Mouse (Mus musculus): ENCODE measurements around the gene Tecpr1. TPM values are rescaled to one million over a fixed set of nuclear protein-coding genes. Genes with fewer than 3 reads are reported as not detected.

Tecpr1 gene
- 26.3 and 27.0 TPM in 2 replicates for polyA plus RNA-seq (2015; fragmentation: Nextera tagmentation; extraction: Ambion mirVana)

DNA sequence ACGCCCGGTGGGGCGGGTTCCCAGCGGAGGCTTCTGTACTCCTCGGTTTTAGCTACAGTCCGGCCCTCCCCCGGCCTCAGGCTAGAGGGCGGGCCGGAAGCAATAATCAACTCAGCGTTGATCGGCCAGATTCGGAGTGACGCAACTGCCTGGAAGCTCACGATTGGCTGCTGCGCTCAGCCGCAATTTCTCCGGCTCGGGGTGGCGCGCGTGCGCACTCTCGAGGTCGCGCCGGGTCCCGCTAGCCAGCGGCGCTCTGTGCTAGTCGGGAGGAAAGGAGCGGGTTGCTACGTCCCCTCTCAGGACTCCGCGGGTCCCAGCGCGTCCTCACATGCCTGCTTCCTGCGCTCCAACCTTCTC lies at the start of gene Tecpr1:
Gene Tecpr1 (minus strand): TSS at position 113 of the 360 bp plus-strand sequence.
- no peaks in the 10 kb centered on the region for H3K9me3 ChIP-seq
- peak; percentile 97 for ATAC-seq (ENCODE audit: low FRiP score, low read depth)
- peaks cover 21% of the 10 kb centered on the region for H3K4me1 ChIP-seq
- peak within 1 kb of the TSS; percentile 63; the same call in 1 of the 2 replicates for H3K27ac ChIP-seq
- H3K36me3 ChIP-seq: no peaks in the 10 kb centered on the region
- H3K4me2 ChIP-seq (replicated peaks): peak within 1 kb of the TSS; percentile 89
- peak within 1 kb of the TSS; percentile 73 for H3K4me3 ChIP-seq
- H3K9ac ChIP-seq: peak within 1 kb of the TSS; percentile 81
- H3K27me3 ChIP-seq: no peaks in the 10 kb centered on the region
- WGBS: 0% methylated on average over 37 of the region's 37 CpGs

DNA sequence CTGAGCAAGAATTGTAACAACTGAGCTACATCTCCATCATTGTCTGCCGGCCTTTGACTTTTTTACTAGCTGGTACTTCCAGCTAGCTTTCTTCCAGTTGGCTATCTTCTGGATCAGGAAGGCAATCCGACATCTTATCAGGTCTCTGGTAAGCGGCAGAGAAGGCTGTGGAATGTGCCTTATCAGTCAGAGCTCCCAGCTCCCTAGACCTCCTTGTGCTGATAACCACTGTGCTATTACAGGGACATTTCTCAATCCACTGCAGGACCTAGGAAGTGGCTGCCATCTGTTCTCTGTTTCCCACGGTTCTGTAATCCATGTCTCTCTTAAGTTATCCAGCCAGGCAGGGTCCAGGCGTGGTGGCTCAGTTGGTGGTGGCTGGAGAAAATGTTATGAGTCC lies 48.4 kb upstream of the Tecpr1 start:
- ATAC-seq (ENCODE audit: low FRiP score, low read depth): no peak
- Histone ChIP-seq H3K27ac (no peak overlapping the region), H3K4me3 (no peak overlapping the region), H3K9me3 (no peaks in the 10 kb centered on the region), H3K4me2 (replicated peaks) (no peak overlapping the region), H3K27me3 (no peaks in the 10 kb centered on the region), H3K9ac (no peak overlapping the region), H3K4me1 (no peaks in the 10 kb centered on the region), H3K36me3 (peaks cover 24% of the 10 kb centered on the region)
- 40% methylated on average over 5 of the region's 5 CpGs for WGBS

DNA sequence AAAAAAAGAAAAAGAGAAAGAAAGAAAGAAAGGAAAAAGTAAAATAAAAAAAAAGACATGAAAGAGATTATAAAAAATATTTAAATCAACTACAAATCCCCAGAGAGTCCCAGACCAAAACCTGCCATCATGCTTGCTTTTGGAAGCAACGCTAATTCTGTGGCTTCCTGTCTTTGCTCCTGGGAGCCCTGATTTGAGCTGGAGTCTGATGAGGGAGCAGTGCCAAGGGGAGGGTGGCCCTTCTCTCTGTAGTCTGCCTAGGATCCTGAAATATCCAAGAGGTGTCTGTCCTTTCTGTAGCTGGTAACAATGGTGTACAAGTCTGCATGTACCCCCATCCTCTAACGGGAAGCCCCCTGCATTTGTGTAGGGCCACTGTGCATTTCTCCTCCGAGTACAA lies 47.7 kb upstream of the Tecpr1 start:
- H3K4me3 ChIP-seq: no peak overlapping the region
- no peaks in the 10 kb centered on the region for H3K27me3 ChIP-seq
- ATAC-seq (ENCODE audit: low FRiP score, low read depth): no peak
- H3K27ac ChIP-seq: no peak overlapping the region
- H3K4me2 ChIP-seq (replicated peaks): no peak overlapping the region
- WGBS: 76% methylated on average over 3 of the region's 3 CpGs
- H3K9me3 ChIP-seq: no peaks in the 10 kb centered on the region
- peaks cover 30% of the 10 kb centered on the region for H3K36me3 ChIP-seq
- H3K9ac ChIP-seq: no peak overlapping the region
- H3K4me1 ChIP-seq: no peaks in the 10 kb centered on the region

DNA sequence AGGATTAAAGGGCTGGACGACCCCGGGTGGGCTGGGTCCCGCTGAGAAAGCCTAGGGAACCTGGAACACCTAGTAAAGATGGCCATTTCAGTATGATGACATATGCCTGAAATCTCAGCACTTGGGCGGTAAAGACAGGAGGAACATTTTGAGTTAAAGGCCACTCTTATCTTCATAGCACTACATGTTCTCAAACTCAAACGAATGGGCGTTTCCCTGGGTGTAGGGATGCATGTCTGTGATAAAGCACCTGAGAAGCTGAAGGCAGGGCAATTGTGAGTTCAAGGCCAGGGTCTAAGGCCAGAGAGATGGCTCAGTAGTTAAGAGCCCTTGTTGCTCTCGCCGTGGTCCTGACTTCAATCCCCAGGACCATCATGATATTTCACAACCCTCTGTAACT lies 47.0 kb upstream of the Tecpr1 start:
- no peak for ATAC-seq (ENCODE audit: low FRiP score, low read depth)
- 93% methylated on average over 8 of the region's 8 CpGs for WGBS

DNA sequence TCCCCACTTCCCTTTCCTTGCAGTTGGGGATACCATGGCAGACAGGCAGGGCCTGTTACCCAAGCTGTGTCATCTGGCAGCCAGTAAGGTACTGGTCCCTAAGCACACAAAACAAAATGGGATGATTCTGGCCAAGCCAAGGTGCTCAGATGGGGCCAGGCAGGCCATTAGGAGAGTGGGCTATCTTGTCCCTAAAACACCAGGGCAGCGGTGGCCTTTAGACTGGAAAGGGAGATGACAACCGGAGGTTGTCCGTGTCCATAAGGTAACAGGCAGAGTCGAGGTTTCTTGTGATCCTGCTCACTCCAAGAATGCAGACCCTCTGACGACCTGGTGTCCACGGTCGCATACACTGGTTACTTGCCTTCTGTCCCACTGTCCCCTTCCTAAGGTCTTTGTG lies 46.5 kb upstream of the Tecpr1 start:
- Histone ChIP-seq H3K27me3 (no peaks in the 10 kb centered on the region), H3K36me3 (peaks cover 35% of the 10 kb centered on the region), H3K9ac (no peak overlapping the region), H3K9me3 (no peaks in the 10 kb centered on the region), H3K27ac (no peak overlapping the region), H3K4me2 (replicated peaks) (no peak overlapping the region), H3K4me1 (no peaks in the 10 kb centered on the region), H3K4me3 (no peak overlapping the region)
- 90% methylated on average over 7 of the region's 7 CpGs for WGBS
- ATAC-seq (ENCODE audit: low FRiP score, low read depth): no peak

More for the DNA sequence above, 47.0 kb upstream of the Tecpr1 start:
- H3K27ac ChIP-seq: no peak overlapping the region
- H3K4me3 ChIP-seq: no peak overlapping the region
- peaks cover 32% of the 10 kb centered on the region for H3K36me3 ChIP-seq
- H3K4me1 ChIP-seq: no peaks in the 10 kb centered on the region
- no peak overlapping the region for H3K4me2 ChIP-seq (replicated peaks)
- no peaks in the 10 kb centered on the region for H3K9me3 ChIP-seq
- no peaks in the 10 kb centered on the region for H3K27me3 ChIP-seq
- H3K9ac ChIP-seq: no peak overlapping the region

DNA sequence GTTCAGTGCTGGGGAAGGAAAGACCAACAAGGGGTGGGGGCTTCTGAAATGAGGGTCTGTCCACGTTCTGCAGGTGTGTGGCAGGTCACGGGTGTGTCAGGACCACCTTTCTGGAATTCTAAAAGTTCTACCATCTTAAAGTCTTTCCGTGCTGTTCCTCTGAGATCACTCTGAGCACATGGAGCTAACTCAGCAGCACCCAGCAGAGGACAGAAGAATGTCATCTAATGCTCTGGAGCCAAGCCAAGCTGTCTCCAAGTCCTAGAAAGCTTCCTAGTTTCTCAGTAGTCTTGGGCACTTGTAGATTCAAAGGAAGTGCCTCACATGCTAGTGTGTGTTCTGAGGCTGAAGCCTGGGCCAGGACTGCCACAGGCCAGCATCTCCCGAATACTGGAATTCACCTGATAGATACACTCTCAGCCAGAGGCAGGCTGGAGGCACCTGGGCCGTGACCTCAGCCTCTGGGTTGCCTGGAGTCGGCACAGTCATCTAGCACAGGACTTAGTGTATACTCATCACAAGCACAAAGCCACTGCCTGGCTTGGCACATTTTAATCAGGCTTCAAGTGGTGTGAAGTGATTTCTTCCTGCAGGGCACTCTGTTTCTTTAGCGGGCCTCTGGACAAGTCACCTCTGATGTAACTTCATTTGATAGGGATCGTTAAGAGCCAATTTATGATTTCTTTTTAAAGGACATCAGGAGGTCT lies 44.3 kb upstream of the Tecpr1 start:
- no peak for ATAC-seq (ENCODE audit: low FRiP score, low read depth)

DNA sequence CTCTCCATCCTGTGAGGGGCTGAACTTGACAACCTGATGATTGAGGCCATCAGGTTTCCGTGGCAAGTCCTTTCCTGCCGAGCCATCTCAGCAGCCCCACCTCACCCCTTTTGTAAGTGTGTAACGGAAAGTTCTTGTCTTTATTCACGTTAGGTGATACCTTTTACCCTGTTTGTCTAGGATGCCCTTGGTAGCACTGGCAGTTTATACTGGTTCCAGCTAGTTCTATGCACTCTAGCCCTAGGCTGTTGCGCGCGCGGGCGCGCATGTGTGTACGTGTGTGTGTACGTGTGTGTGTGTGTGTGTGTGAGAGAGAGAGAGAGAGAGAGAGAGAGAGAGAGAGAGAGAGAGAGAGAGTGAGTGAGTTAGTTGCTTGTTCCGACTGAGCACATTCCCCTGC lies 40.1 kb upstream of the Tecpr1 start:
- H3K36me3 ChIP-seq: peaks cover 73% of the 10 kb centered on the region
- H3K4me2 ChIP-seq (replicated peaks): no peak overlapping the region
- H3K4me1 ChIP-seq: peaks cover 38% of the 10 kb centered on the region
- no peak overlapping the region for H3K4me3 ChIP-seq
- no peaks in the 10 kb centered on the region for H3K9me3 ChIP-seq
- 82% methylated on average over 13 of the region's 13 CpGs for WGBS
- ATAC-seq (ENCODE audit: low FRiP score, low read depth): no peak
- no peak overlapping the region for H3K27ac ChIP-seq
- no peak overlapping the region for H3K9ac ChIP-seq
- no peaks in the 10 kb centered on the region for H3K27me3 ChIP-seq

More for the DNA sequence above, 44.3 kb upstream of the Tecpr1 start:
- no peak overlapping the region for H3K9ac ChIP-seq
- H3K4me2 ChIP-seq (replicated peaks): no peak overlapping the region
- H3K4me3 ChIP-seq: no peak overlapping the region
- H3K27me3 ChIP-seq: no peaks in the 10 kb centered on the region
- WGBS: 66% methylated on average over 8 of the region's 8 CpGs
- H3K9me3 ChIP-seq: no peaks in the 10 kb centered on the region
- peaks cover 49% of the 10 kb centered on the region for H3K36me3 ChIP-seq
- H3K4me1 ChIP-seq: peaks cover 7% of the 10 kb centered on the region
- H3K27ac ChIP-seq: no peak overlapping the region

DNA sequence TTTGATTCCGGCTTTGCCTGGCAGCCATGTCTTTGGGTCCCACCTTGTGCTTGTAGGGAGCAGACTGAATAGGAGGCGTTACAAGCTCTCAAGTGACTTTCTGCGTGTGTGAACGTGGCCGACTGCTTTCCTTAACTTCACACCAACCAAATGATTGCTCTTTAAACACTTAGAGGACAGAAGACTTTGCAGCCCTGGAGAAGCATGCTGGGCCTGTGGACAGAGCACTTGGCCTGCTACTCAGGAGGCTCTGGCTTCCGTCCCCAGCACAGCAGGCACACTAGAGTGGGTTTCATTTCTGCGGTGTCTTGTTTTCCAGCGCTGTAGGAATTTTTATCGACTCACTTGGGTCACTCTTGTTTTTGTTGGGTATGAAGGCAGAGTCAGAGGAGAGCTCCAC lies 39.7 kb upstream of the Tecpr1 start:
- 72% methylated on average over 9 of the region's 9 CpGs for WGBS
- H3K9ac ChIP-seq: no peak overlapping the region
- peaks cover 69% of the 10 kb centered on the region for H3K36me3 ChIP-seq
- peaks cover 42% of the 10 kb centered on the region for H3K4me1 ChIP-seq
- no peaks in the 10 kb centered on the region for H3K27me3 ChIP-seq
- H3K4me3 ChIP-seq: no peak overlapping the region
- no peak for ATAC-seq (ENCODE audit: low FRiP score, low read depth)
- no peak overlapping the region for H3K27ac ChIP-seq
- no peaks in the 10 kb centered on the region for H3K9me3 ChIP-seq
- no peak overlapping the region for H3K4me2 ChIP-seq (replicated peaks)

DNA sequence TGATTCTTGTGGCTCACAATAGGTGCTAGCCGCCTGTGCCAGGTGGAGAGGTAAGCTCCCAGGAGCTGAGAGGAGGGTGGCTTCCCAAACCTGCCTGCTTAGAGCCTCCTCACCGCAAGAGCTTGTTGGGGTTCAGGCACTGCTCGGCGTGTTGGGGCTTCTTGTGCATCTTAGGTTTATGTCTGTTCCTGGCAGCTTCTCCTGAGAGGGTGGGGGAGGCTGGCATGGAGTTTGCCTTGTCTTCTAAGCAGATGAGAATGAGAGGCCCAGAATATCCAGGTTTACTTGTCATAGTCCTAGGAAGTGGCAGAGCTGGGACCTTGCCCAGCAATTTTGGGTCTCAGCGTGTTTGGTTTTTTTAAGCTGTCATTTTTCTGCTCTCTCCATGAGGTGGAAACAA lies 38.4 kb upstream of the Tecpr1 start:
- H3K9ac ChIP-seq: no peak overlapping the region
- no peak for ATAC-seq (ENCODE audit: low FRiP score, low read depth)
- no peaks in the 10 kb centered on the region for H3K9me3 ChIP-seq
- H3K4me1 ChIP-seq: peaks cover 55% of the 10 kb centered on the region
- no peak overlapping the region for H3K27ac ChIP-seq
- H3K36me3 ChIP-seq: peaks cover 62% of the 10 kb centered on the region
- H3K4me2 ChIP-seq (replicated peaks): no peak overlapping the region
- no peaks in the 10 kb centered on the region for H3K27me3 ChIP-seq
- WGBS: 93% methylated on average over 5 of the region's 5 CpGs
- no peak overlapping the region for H3K4me3 ChIP-seq

DNA sequence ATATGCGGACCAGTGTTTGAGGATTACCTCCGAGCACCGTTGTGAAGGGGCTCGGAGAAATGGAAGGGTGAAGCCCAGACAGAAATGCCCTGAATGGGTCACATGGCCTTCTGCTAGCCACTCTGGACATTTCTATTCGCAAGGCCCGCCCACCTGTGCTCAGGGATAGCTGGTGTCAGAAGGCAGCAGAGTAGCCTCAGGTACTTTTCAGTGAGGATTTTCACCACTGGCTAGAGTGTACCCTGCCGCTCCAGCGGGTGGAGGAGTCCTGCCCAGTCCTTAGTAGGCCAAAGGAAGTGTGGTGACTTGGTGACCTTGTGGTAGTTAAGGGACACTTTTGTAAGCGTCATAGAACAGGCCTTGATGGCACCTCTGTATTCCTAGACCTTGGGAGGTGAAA lies 37.9 kb upstream of the Tecpr1 start:
- H3K4me3 ChIP-seq: no peak overlapping the region

DNA sequence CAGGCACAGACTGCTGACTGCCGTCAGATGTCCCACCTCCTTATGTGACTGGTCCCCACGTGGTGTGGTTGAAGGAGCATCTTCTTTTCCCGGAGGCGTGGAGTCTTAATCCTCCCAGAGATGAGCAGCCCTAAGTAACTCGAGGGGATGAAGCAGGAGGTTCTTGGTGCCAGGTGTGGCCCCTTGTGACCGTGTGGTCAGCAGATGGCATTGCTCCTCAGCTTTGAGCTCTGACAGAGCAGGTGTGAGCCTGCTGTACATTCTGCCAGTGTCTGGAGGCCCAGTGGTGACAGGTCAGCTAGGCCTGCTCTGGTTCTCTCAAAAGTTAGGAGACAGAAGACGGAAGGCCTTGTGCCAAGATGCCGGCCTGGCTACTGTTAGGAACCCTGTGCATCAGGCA lies 37.0 kb upstream of the Tecpr1 start:
- H3K36me3 ChIP-seq: peaks cover 54% of the 10 kb centered on the region
- 77% methylated on average over 8 of the region's 8 CpGs for WGBS

More for the DNA sequence above, 37.9 kb upstream of the Tecpr1 start:
- Histone ChIP-seq H3K9ac (no peak overlapping the region), H3K4me2 (replicated peaks) (no peak overlapping the region), H3K27me3 (no peaks in the 10 kb centered on the region), H3K9me3 (no peaks in the 10 kb centered on the region), H3K36me3 (peaks cover 57% of the 10 kb centered on the region), H3K4me1 (peaks cover 58% of the 10 kb centered on the region), H3K27ac (no peak overlapping the region)
- no peak for ATAC-seq (ENCODE audit: low FRiP score, low read depth)
- WGBS: 80% methylated on average over 9 of the region's 9 CpGs

DNA sequence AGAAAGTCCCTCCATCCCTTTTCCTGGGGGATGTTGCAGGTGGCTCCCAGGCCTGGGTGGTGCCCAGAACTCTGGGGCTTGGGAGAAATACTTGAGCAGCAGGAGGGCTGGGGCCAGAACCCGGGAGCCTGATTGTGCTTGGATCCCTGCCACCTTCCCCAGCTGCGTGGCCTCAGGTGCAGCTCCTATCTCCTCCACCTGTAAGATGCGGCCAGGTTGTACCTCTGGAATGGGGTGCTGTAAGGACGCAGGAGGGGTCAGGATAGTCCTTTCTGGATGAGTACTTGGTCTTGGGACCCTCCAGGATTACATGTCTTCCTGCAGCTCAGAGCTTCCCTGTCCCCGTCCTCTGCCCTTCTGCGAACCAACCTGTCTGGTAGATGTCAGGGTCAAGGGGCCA lies 35.8 kb upstream of the Tecpr1 start:
- Histone ChIP-seq H3K27me3 (no peaks in the 10 kb centered on the region), H3K4me2 (replicated peaks) (peak overlapping the region; percentile 86), H3K27ac (no peak overlapping the region), H3K36me3 (peaks cover 43% of the 10 kb centered on the region), H3K9ac (0 out of 2 replicates have a peak overlapping the region, but pooled peaks have one; percentile 94), H3K4me1 (peaks cover 63% of the 10 kb centered on the region), H3K9me3 (no peaks in the 10 kb centered on the region), H3K4me3 (0 out of 2 replicates have a peak overlapping the region, but pooled peaks have one; percentile 97)
- no peak for ATAC-seq (ENCODE audit: low FRiP score, low read depth)
- WGBS: 74% methylated on average over 6 of the region's 6 CpGs

More for the DNA sequence above, 37.0 kb upstream of the Tecpr1 start:
- Histone ChIP-seq H3K4me2 (replicated peaks) (no peak overlapping the region), H3K9ac (no peak overlapping the region), H3K4me1 (peaks cover 58% of the 10 kb centered on the region), H3K9me3 (no peaks in the 10 kb centered on the region), H3K27me3 (no peaks in the 10 kb centered on the region), H3K4me3 (no peak overlapping the region), H3K27ac (no peak overlapping the region)
- ATAC-seq (ENCODE audit: low FRiP score, low read depth): no peak

DNA sequence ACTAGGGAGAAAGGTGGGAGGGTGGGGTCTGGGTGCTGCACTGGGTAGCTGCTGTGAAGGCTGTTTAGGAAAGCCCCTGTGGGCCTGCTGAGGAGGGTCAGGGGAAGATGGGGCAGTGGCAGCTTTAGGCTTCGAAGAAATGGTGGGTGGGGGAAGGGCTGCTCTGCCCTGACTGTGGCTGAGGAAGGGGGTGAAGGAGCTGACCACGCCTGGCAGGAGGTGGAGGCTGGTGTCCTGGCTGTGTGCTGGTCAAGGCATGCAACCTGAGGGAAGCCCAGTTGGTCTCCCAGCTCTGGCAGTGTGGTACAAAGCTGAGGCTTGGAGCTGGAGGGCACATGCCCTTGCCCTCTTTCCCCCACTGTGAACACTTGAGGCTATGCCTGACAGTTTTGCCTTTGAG lies 35.3 kb upstream of the Tecpr1 start:
- ATAC-seq (ENCODE audit: low FRiP score, low read depth): no peak
- peaks cover 43% of the 10 kb centered on the region for H3K36me3 ChIP-seq
- peaks cover 64% of the 10 kb centered on the region for H3K4me1 ChIP-seq
- no peaks in the 10 kb centered on the region for H3K27me3 ChIP-seq
- WGBS: 19% methylated on average over 2 of the region's 2 CpGs
- H3K27ac ChIP-seq: peak overlapping the region; percentile 65; the same call in 1 of the 2 replicates
- peak overlapping the region; percentile 94 for H3K9ac ChIP-seq
- H3K4me3 ChIP-seq: peak overlapping the region; percentile 97
- H3K4me2 ChIP-seq (replicated peaks): peak overlapping the region; percentile 86
- H3K9me3 ChIP-seq: no peaks in the 10 kb centered on the region

All from limb, embryonic 13.5 days (tissue).